Mouse (Mus musculus): ENCODE data around the gene Chst13. TPM values are rescaled to one million over a fixed set of nuclear protein-coding genes. Genes with fewer than 3 reads are reported as not detected.

The Chst13 gene
- polyA plus RNA-seq, 1 experiment from 2014 or later = 0.10 TPM

GRCm38 (mm10) chr6:90360922-90361614 lies 36.1 kb upstream of the Chst13 start:
- WGBS = 77% methylated on average over 6 of the region's 6 CpGs
- ATAC-seq (no peak), DNase-seq (ENCODE audit: low spot score) (no peak)
- Histone ChIP-seq H3K27ac (ENCODE audit: low read length) (no peak overlapping the region), H3K27me3 (replicated peaks; ENCODE audit: insufficient read depth, low read length) (no peaks in the 10 kb centered on the region), H3K4me3 (ENCODE audit: low read depth, low read length) (no peak overlapping the region), H3K4me2 (replicated peaks; ENCODE audit: low read depth, low read length) (no peak overlapping the region), H3K36me3 (ENCODE audit: insufficient read depth, low read length) (no peaks in the 10 kb centered on the region), H3K9ac (replicated peaks; ENCODE audit: low read depth) (no peak overlapping the region), H3K4me1 (ENCODE audit: insufficient read depth, low read depth, low read length) (peaks cover 6% of the 10 kb centered on the region; the same call in 1 of the 2 replicates), H3K9me3 (ENCODE audit: low read length) (no peaks in the 10 kb centered on the region)
- TF ChIP-seq CTCF (IDR thresholded peaks at IDR 0.05) = no peak
- TF ChIP-seq EP300 (IDR thresholded peaks at IDR 0.05) = no peak

- Histone ChIP-seq H3K4me1 (ENCODE audit: insufficient read depth, low read depth, low read length) (peaks cover 6% of the 10 kb centered on the region; the same call in 1 of the 2 replicates), H3K4me3 (ENCODE audit: low read depth, low read length) (no peak overlapping the region), H3K9me3 (ENCODE audit: low read length) (no peaks in the 10 kb centered on the region), H3K36me3 (ENCODE audit: insufficient read depth, low read length) (no peaks in the 10 kb centered on the region), H3K9ac (replicated peaks; ENCODE audit: low read depth) (no peak overlapping the region), H3K27me3 (replicated peaks; ENCODE audit: insufficient read depth, low read length) (no peaks in the 10 kb centered on the region), H3K4me2 (replicated peaks; ENCODE audit: low read depth, low read length) (no peak overlapping the region), H3K27ac (ENCODE audit: low read length) (peak overlapping the region; percentile 47; the same call in 1 of the 2 replicates)
- WGBS = 33% methylated on average over 7 of the region's 7 CpGs
- DNase-seq (ENCODE audit: low spot score) (peak; percentile 85), ATAC-seq (peak; percentile 86)
- TF ChIP-seq CTCF (IDR thresholded peaks at IDR 0.05) (no peak), EP300 (IDR thresholded peaks at IDR 0.05) (no peak)
These were observed 35.2 kb upstream of the Chst13 start for GRCm38 (mm10) chr6:90360024-90360781.

- Histone ChIP-seq H3K9me3 (ENCODE audit: low read length) (no peaks in the 10 kb centered on the region), H3K27ac (ENCODE audit: low read length) (no peak overlapping the region), H3K9ac (replicated peaks; ENCODE audit: low read depth) (no peak overlapping the region), H3K4me1 (ENCODE audit: insufficient read depth, low read depth, low read length) (peaks cover 6% of the 10 kb centered on the region; the same call in 1 of the 2 replicates), H3K4me2 (replicated peaks; ENCODE audit: low read depth, low read length) (no peak overlapping the region), H3K36me3 (ENCODE audit: insufficient read depth, low read length) (no peaks in the 10 kb centered on the region), H3K4me3 (ENCODE audit: low read depth, low read length) (no peak overlapping the region), H3K27me3 (replicated peaks; ENCODE audit: insufficient read depth, low read length) (no peaks in the 10 kb centered on the region)
- DNase-seq (ENCODE audit: low spot score) (no peak), ATAC-seq (no peak)
- 66% methylated on average over 2 of the region's 2 CpGs for WGBS
- TF ChIP-seq CTCF (IDR thresholded peaks at IDR 0.05) (no peak), EP300 (IDR thresholded peaks at IDR 0.05) (no peak)
These were observed 34.5 kb upstream of the Chst13 start for GRCm38 (mm10) chr6:90359445-90359844.

- no peak overlapping the region for H3K27ac ChIP-seq (ENCODE audit: low read length)
- no peaks in the 10 kb centered on the region for H3K9me3 ChIP-seq (ENCODE audit: low read length)
- H3K27me3 ChIP-seq (replicated peaks; ENCODE audit: insufficient read depth, low read length) = no peaks in the 10 kb centered on the region
- no peaks in the 10 kb centered on the region for H3K36me3 ChIP-seq (ENCODE audit: insufficient read depth, low read length)
- peaks cover 6% of the 10 kb centered on the region; the same call in 1 of the 2 replicates for H3K4me1 ChIP-seq (ENCODE audit: insufficient read depth, low read depth, low read length)
- ATAC-seq (no peak), DNase-seq (ENCODE audit: low spot score) (no peak)
- TF ChIP-seq EP300 (IDR thresholded peaks at IDR 0.05) = no peak
- no peak for TF ChIP-seq CTCF (IDR thresholded peaks at IDR 0.05)
- H3K4me3 ChIP-seq (ENCODE audit: low read depth, low read length) = no peak overlapping the region
- H3K9ac ChIP-seq (replicated peaks; ENCODE audit: low read depth) = no peak overlapping the region
- H3K4me2 ChIP-seq (replicated peaks; ENCODE audit: low read depth, low read length) = no peak overlapping the region
- WGBS = 47% methylated on average over 5 of the region's 5 CpGs
These were observed 33.2 kb upstream of the Chst13 start for GRCm38 (mm10) chr6:90358142-90358541.

GRCm38 (mm10) chr6:90350011-90350410 lies 25.0 kb upstream of the Chst13 start:
- no peaks in the 10 kb centered on the region for H3K4me1 ChIP-seq (ENCODE audit: insufficient read depth, low read depth, low read length)
- no peak for TF ChIP-seq EP300 (IDR thresholded peaks at IDR 0.05)
- TF ChIP-seq CTCF (IDR thresholded peaks at IDR 0.05) = no peak
- no peak overlapping the region for H3K9ac ChIP-seq (replicated peaks; ENCODE audit: low read depth)
- H3K27me3 ChIP-seq (replicated peaks; ENCODE audit: insufficient read depth, low read length) = no peaks in the 10 kb centered on the region
- no peak overlapping the region for H3K4me3 ChIP-seq (ENCODE audit: low read depth, low read length)
- DNase-seq (ENCODE audit: low spot score) (no peak), ATAC-seq (no peak)
- H3K4me2 ChIP-seq (replicated peaks; ENCODE audit: low read depth, low read length) = no peak overlapping the region
- 50% methylated on average over 2 of the region's 2 CpGs for WGBS
- H3K9me3 ChIP-seq (ENCODE audit: low read length) = no peaks in the 10 kb centered on the region
- no peak overlapping the region for H3K27ac ChIP-seq (ENCODE audit: low read length)
- H3K36me3 ChIP-seq (ENCODE audit: insufficient read depth, low read length) = no peaks in the 10 kb centered on the region

- TF ChIP-seq CTCF (IDR thresholded peaks at IDR 0.05) = no peak
- TF ChIP-seq EP300 (IDR thresholded peaks at IDR 0.05) = no peak
- ATAC-seq = no peak
- Histone ChIP-seq H3K4me2 (replicated peaks; ENCODE audit: low read depth, low read length) (no peak overlapping the region), H3K4me3 (ENCODE audit: low read depth, low read length) (no peak overlapping the region), H3K27me3 (replicated peaks; ENCODE audit: insufficient read depth, low read length) (no peaks in the 10 kb centered on the region), H3K9me3 (ENCODE audit: low read length) (no peaks in the 10 kb centered on the region), H3K27ac (ENCODE audit: low read length) (no peak overlapping the region), H3K36me3 (ENCODE audit: insufficient read depth, low read length) (no peaks in the 10 kb centered on the region), H3K9ac (replicated peaks; ENCODE audit: low read depth) (no peak overlapping the region), H3K4me1 (ENCODE audit: insufficient read depth, low read depth, low read length) (no peaks in the 10 kb centered on the region)
- WGBS = 58% methylated on average over 4 of the region's 4 CpGs
- DNase-seq (ENCODE audit: low spot score) = no peak
These were observed 23.5 kb upstream of the Chst13 start for GRCm38 (mm10) chr6:90348500-90348899.

Measured in lung, postnatal 0 days (tissue).